Mouse (Mus musculus): Measurements from ENCODE around the gene Atp8b2. TPM values are rescaled to one million over a fixed set of nuclear protein-coding genes. Genes with fewer than 3 reads are reported as not detected.

Gene Atp8b2
- polyA plus RNA-seq, 1 experiment from 2014 or later: 7.4 TPM

DNA sequence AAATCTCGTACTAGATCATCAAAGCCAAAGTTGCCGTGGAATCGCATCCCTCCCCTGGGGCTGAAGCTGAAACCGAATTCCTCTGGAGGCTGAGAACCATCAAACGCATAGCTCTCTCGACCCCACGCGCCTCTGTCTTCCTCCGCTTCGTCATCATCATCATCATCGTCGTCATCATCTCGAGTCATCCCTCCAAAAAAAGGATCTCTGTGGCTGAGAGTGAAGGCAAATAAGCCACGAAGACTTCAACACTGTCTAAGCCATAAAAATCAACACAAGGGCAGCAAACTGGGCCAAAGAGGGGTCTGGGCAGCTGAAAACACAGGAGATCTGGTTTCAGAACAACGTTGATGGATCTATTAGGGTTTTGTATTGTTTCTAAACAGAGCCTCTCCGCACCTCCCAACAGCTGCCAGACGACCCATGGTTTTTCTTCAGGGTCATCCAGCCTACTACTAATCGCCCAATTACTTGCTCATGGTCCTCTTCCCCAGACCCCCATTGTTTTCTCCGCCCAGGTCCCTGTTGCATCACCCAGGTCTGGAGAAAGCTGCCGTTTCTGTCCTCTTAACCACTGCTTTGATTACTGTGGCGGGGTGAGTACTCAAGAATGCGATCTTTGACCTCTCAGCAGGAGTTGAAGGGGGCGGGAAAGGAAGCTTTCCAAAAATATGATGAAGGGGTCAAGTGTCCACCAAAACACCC lies 34.6 kb upstream of the Atp8b2 start:
- H3K9ac ChIP-seq (replicated peaks; ENCODE audit: low read depth): peak overlapping the region; percentile 75
- no peaks in the 10 kb centered on the region for H3K9me3 ChIP-seq (ENCODE audit: low read length)
- no peaks in the 10 kb centered on the region; the same call in 1 of the 2 replicates for H3K36me3 ChIP-seq (ENCODE audit: insufficient read depth, low read length)
- no peak; the same call in 1 of the 2 replicates for TF ChIP-seq EP300 (IDR thresholded peaks at IDR 0.05)
- TF ChIP-seq CTCF (IDR thresholded peaks at IDR 0.05): no peak
- peak overlapping the region; percentile 72 for H3K4me3 ChIP-seq (ENCODE audit: low read depth, low read length)
- H3K4me2 ChIP-seq (replicated peaks; ENCODE audit: low read depth, low read length): peak overlapping the region; percentile 86
- no peaks in the 10 kb centered on the region for H3K4me1 ChIP-seq (ENCODE audit: insufficient read depth, low read depth, low read length)
- peak overlapping the region; percentile 95 for H3K27ac ChIP-seq (ENCODE audit: low read length)
- peak; percentile 56 for DNase-seq (ENCODE audit: low spot score)
- WGBS: 7% methylated on average over 22 of the region's 23 CpGs
- ATAC-seq: peak; percentile 45
- no peaks in the 10 kb centered on the region for H3K27me3 ChIP-seq (replicated peaks; ENCODE audit: insufficient read depth, low read length)

- H3K4me1 ChIP-seq (ENCODE audit: insufficient read depth, low read depth, low read length): no peaks in the 10 kb centered on the region
- no peak overlapping the region for H3K9ac ChIP-seq (replicated peaks; ENCODE audit: low read depth)
- H3K36me3 ChIP-seq (ENCODE audit: insufficient read depth, low read length): no peaks in the 10 kb centered on the region
- DNase-seq (ENCODE audit: low spot score): no peak
- TF ChIP-seq CTCF (IDR thresholded peaks at IDR 0.05) (0 out of 2 replicates have a peak, but pooled peaks have one; percentile 5), EP300 (IDR thresholded peaks at IDR 0.05) (no peak)
- H3K9me3 ChIP-seq (ENCODE audit: low read length): no peaks in the 10 kb centered on the region
- no peak overlapping the region for H3K4me3 ChIP-seq (ENCODE audit: low read depth, low read length)
- 86% methylated on average over 5 of the region's 5 CpGs for WGBS
- ATAC-seq: no peak
- no peaks in the 10 kb centered on the region for H3K27me3 ChIP-seq (replicated peaks; ENCODE audit: insufficient read depth, low read length)
- H3K27ac ChIP-seq (ENCODE audit: low read length): no peak overlapping the region
- H3K4me2 ChIP-seq (replicated peaks; ENCODE audit: low read depth, low read length): no peak overlapping the region
These were observed 31.7 kb upstream of the Atp8b2 start for GRCm38 (mm10) chr3:89994807-89995515.

DNA sequence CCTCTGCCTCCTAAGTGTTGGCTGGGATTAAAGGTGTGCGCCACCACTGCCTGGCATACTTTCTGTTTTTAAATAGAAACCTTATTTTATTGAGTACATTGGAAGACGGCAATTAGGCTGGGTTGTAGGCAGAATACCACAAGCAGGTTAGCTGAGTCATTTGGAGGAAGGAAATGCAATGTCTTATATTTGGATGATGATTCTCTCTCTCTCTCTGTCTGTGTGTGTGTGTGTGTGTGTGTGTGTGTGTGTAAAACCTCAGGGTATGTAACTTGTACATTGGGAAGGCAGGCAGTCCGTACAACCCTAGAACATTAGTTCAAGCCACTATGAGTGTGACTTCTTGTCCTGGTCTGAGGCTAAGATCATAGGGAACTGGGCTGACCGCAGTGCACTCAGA lies 24.5 kb upstream of the Atp8b2 start:
- Histone ChIP-seq H3K27ac (ENCODE audit: low read length) (no peak overlapping the region), H3K36me3 (ENCODE audit: insufficient read depth, low read length) (no peaks in the 10 kb centered on the region), H3K9me3 (ENCODE audit: low read length) (no peaks in the 10 kb centered on the region), H3K9ac (replicated peaks; ENCODE audit: low read depth) (no peak overlapping the region), H3K4me3 (ENCODE audit: low read depth, low read length) (no peak overlapping the region), H3K27me3 (replicated peaks; ENCODE audit: insufficient read depth, low read length) (no peaks in the 10 kb centered on the region), H3K4me2 (replicated peaks; ENCODE audit: low read depth, low read length) (no peak overlapping the region), H3K4me1 (ENCODE audit: insufficient read depth, low read depth, low read length) (no peaks in the 10 kb centered on the region)
- no peak for TF ChIP-seq CTCF (IDR thresholded peaks at IDR 0.05)
- no peak for ATAC-seq
- WGBS: 85% methylated on average over 4 of the region's 4 CpGs
- no peak for DNase-seq (ENCODE audit: low spot score)

DNA sequence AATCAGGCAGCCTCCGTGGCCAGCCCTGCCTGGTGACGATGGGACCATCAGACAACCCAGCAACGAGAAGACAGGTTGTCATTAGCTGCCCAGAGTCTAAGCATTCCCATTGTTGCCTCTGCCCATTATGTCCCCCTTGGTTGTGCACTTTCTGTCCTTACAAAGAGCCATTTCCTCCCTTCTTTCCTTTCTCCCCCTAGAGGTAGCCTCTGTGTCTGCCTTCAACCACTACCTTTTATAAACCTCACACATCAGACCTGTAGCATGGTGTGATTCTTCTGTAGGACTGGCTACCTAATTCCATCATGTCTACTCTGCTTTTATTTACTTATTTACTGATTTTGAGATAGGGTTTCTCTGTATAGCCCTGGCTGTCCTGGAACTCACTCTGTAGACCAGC lies 23.9 kb upstream of the Atp8b2 start:
- H3K27ac ChIP-seq (ENCODE audit: low read length): no peak overlapping the region
- no peaks in the 10 kb centered on the region for H3K36me3 ChIP-seq (ENCODE audit: insufficient read depth, low read length)
- no peaks in the 10 kb centered on the region for H3K4me1 ChIP-seq (ENCODE audit: insufficient read depth, low read depth, low read length)
- H3K9me3 ChIP-seq (ENCODE audit: low read length): no peaks in the 10 kb centered on the region
- 46% methylated on average over 3 of the region's 3 CpGs for WGBS
- H3K9ac ChIP-seq (replicated peaks; ENCODE audit: low read depth): no peak overlapping the region
- TF ChIP-seq CTCF (IDR thresholded peaks at IDR 0.05) (peak; percentile 10; the same call in 1 of the 2 replicates), EP300 (IDR thresholded peaks at IDR 0.05) (no peak)
- DNase-seq (ENCODE audit: low spot score) (no peak), ATAC-seq (no peak)
- no peaks in the 10 kb centered on the region for H3K27me3 ChIP-seq (replicated peaks; ENCODE audit: insufficient read depth, low read length)
- H3K4me2 ChIP-seq (replicated peaks; ENCODE audit: low read depth, low read length): no peak overlapping the region
- no peak overlapping the region for H3K4me3 ChIP-seq (ENCODE audit: low read depth, low read length)

DNA sequence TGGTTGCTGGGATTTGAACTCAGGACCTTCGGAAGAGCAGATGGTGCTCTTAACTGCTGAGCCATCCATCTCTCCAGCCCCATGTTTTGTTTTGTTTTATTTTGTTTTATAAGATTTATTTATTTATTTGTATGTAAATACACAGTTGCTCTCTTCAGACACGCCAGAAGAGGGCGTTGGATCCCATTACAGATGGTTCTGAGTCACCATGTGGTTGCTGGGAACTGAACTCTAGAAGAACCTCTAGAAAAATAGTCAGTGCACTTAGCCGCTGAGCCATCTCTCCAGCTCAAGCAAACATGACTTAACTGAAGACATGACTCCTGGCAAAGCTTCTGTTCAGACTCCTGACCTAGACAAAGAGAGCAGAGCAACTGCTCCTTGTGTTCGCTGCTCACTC lies 19.1 kb upstream of the Atp8b2 start:
- DNase-seq (ENCODE audit: low spot score): no peak
- no peaks in the 10 kb centered on the region for H3K4me1 ChIP-seq (ENCODE audit: insufficient read depth, low read depth, low read length)
- no peaks in the 10 kb centered on the region for H3K36me3 ChIP-seq (ENCODE audit: insufficient read depth, low read length)
- no peak overlapping the region for H3K9ac ChIP-seq (replicated peaks; ENCODE audit: low read depth)
- no peaks in the 10 kb centered on the region for H3K27me3 ChIP-seq (replicated peaks; ENCODE audit: insufficient read depth, low read length)
- no peak for TF ChIP-seq CTCF (IDR thresholded peaks at IDR 0.05)
- no peak for TF ChIP-seq EP300 (IDR thresholded peaks at IDR 0.05)
- no peak for ATAC-seq
- H3K9me3 ChIP-seq (ENCODE audit: low read length): no peaks in the 10 kb centered on the region
- H3K4me2 ChIP-seq (replicated peaks; ENCODE audit: low read depth, low read length): no peak overlapping the region
- H3K4me3 ChIP-seq (ENCODE audit: low read depth, low read length): no peak overlapping the region
- no peak overlapping the region for H3K27ac ChIP-seq (ENCODE audit: low read length)
- WGBS: 73% methylated on average over 5 of the region's 5 CpGs

DNA sequence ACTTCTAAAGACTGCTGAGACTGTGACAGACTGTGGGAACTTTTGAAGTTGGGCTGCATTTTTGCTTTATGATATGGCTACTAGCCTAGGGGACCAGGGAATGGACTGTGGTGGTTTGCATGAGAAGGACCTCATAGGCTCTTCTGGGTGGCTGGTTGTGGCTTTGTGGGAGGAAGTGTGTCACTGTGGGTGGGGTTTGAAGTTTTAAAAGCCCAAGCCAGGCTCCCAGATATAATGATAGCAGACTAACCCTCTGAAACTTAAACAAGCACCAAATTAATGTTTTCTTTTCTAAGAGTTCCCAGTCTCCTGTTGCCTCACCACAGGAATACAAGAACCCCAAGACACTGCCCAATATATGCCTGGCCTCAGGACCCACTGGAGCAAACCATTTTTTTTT lies 13.6 kb upstream of the Atp8b2 start:
- H3K4me1 ChIP-seq (ENCODE audit: insufficient read depth, low read depth, low read length): no peaks in the 10 kb centered on the region

More for the DNA sequence above, 13.6 kb upstream of the Atp8b2 start:
- Histone ChIP-seq H3K4me3 (ENCODE audit: low read depth, low read length) (no peak overlapping the region), H3K36me3 (ENCODE audit: insufficient read depth, low read length) (no peaks in the 10 kb centered on the region), H3K27ac (ENCODE audit: low read length) (no peak overlapping the region), H3K9me3 (ENCODE audit: low read length) (no peaks in the 10 kb centered on the region), H3K27me3 (replicated peaks; ENCODE audit: insufficient read depth, low read length) (no peaks in the 10 kb centered on the region), H3K9ac (replicated peaks; ENCODE audit: low read depth) (no peak overlapping the region), H3K4me2 (replicated peaks; ENCODE audit: low read depth, low read length) (no peak overlapping the region)
- no peak for TF ChIP-seq CTCF (IDR thresholded peaks at IDR 0.05)
- no peak for TF ChIP-seq EP300 (IDR thresholded peaks at IDR 0.05)
- DNase-seq (ENCODE audit: low spot score) (no peak), ATAC-seq (no peak)

Measured in lung, postnatal 0 days (tissue).